Mouse (Mus musculus) spleen, embryonic (tissue): ENCODE measurements around the gene Ccl7.

Experiments
- CTCF ChIA-PET: fragments of 350-600 bp; sonication (Branson Sonifier 250); formaldehyde crosslinking; loops from one replicate; lab custom pipeline; 2022; lab: Charles Lee

Gene Ccl7

GRCm38 (mm10) chr11:82045471-82045870 lies at the start of gene Ccl7:
TSS of gene Ccl7 (plus strand) at chr11:82045712.
- CTCF ChIA-PET = no interaction called here

GRCm38 (mm10) chr11:81996172-81996841 lies 49.2 kb upstream of the Ccl7 start:
- CTCF ChIA-PET = interaction anchor here (0.8 kb wide), 2 partner anchors 51 to 181 kb away, joined by 3 to 4 read pairs; no protein-coding TSS in a partner anchor

- CTCF ChIA-PET = no interaction called here
Observed at GRCm38 (mm10) chr11:81997085-81997484, 48.4 kb upstream of the Ccl7 start.

- CTCF ChIA-PET = no interaction called here
Observed at GRCm38 (mm10) chr11:81998646-81999045, 46.9 kb upstream of the Ccl7 start.

GRCm38 (mm10) chr11:81999469-81999868 lies 46.0 kb upstream of the Ccl7 start:
- CTCF ChIA-PET = no interaction called here

- CTCF ChIA-PET = no interaction called here
Observed at GRCm38 (mm10) chr11:82000581-82000980, 44.9 kb upstream of the Ccl7 start.

- CTCF ChIA-PET = no interaction called here
Observed at GRCm38 (mm10) chr11:82004810-82005209, 40.7 kb upstream of the Ccl7 start.

- CTCF ChIA-PET = no interaction called here
Observed at GRCm38 (mm10) chr11:82006796-82007423, 38.6 kb upstream of the Ccl7 start.

GRCm38 (mm10) chr11:82010115-82010514 lies 35.4 kb upstream of the Ccl7 start:
- CTCF ChIA-PET = no interaction called here

- CTCF ChIA-PET = no interaction called here
Observed at GRCm38 (mm10) chr11:82011411-82012193, 33.9 kb upstream of the Ccl7 start.

GRCm38 (mm10) chr11:82013756-82014155 lies 31.8 kb upstream of the Ccl7 start:
- CTCF ChIA-PET = no interaction called here

- CTCF ChIA-PET = no interaction called here
Observed at GRCm38 (mm10) chr11:82015066-82015465, 30.4 kb upstream of the Ccl7 start.

GRCm38 (mm10) chr11:82016181-82016780 lies 29.2 kb upstream of the Ccl7 start:
- CTCF ChIA-PET = no interaction called here

- CTCF ChIA-PET = no interaction called here
Observed at GRCm38 (mm10) chr11:82019389-82019788, 26.1 kb upstream of the Ccl7 start.

- CTCF ChIA-PET = no interaction called here
Observed at GRCm38 (mm10) chr11:82019793-82020192, 25.7 kb upstream of the Ccl7 start.

GRCm38 (mm10) chr11:82021406-82021805 lies 24.1 kb upstream of the Ccl7 start:
- CTCF ChIA-PET = no interaction called here

GRCm38 (mm10) chr11:82022504-82023056 lies 22.9 kb upstream of the Ccl7 start:
- CTCF ChIA-PET = no interaction called here

GRCm38 (mm10) chr11:82023769-82024168 lies 21.7 kb upstream of the Ccl7 start:
- CTCF ChIA-PET = no interaction called here

- CTCF ChIA-PET = no interaction called here
Observed at GRCm38 (mm10) chr11:82030171-82030570, 15.3 kb upstream of the Ccl7 start.

- CTCF ChIA-PET = no interaction called here
Observed at GRCm38 (mm10) chr11:82032136-82032535, 13.4 kb upstream of the Ccl7 start.

- CTCF ChIA-PET = no interaction called here
Observed at GRCm38 (mm10) chr11:82032678-82033344, 12.7 kb upstream of the Ccl7 start.
